Mouse (Mus musculus): ENCODE measurements around the gene Npcd. TPM values are rescaled to one million over a fixed set of nuclear protein-coding genes. Genes with fewer than 3 reads are reported as not detected.

Gene Npcd
- polyA plus RNA-seq, 1 experiment from 2014 or later, result 0.55 TPM

DNA sequence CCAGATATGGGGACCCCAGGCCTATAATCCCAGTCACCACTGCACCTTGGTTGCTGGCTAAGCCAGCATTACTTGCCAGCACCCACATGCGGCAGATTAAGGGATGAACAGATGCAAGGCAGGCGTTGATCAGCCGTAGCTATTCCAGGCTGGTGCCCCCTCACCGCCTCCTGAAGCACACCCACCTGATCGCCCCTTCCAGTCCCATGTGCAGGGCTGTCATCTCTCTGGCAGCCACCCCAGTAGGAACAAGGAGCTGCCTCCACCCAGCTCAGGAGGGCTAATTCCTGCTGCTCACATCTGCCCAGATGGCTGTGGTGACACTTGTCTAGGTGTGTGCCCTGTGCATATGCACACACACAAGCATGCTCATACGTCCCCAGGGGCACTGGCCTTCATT lies 73.1 kb downstream of the Npcd start:
- H3K4me1 ChIP-seq, result 0 out of 2 replicates have a peak, but pooled peaks cover 1% of the 10 kb centered on the region
- no peak overlapping the region for H3K9ac ChIP-seq
- 80% methylated on average over 6 of the region's 6 CpGs for WGBS

DNA sequence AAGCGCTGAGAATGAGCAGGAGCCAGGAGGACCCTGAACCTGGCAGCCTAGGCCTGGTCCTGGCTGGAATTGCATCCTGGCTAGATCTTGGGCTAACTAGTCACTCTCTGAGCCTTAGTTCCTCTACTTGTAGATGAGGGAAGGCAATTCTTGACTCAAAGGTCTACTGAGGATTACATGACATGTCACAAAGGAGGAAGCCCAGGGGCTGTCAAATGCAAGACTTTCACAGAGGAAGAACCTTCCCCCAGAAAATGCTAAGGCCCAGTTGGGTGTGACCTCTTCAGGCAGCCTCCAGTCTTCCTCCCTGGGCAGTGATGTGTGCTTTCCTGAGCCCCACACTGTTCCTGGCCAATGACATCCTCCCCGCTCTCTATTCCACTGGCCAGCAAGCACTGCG lies 76.9 kb downstream of the Npcd start:
- no peaks in the 10 kb centered on the region for H3K36me3 ChIP-seq
- no peak overlapping the region for H3K4me2 ChIP-seq
- no peaks in the 10 kb centered on the region for H3K27me3 ChIP-seq
- 80% methylated on average over 3 of the region's 3 CpGs for WGBS
- H3K4me1 ChIP-seq, result no peaks in the 10 kb centered on the region
- ATAC-seq (ENCODE audit: borderline replicate concordance, extremely low read depth, low FRiP score, low TSS enrichment), result no peak
- H3K27ac ChIP-seq, result no peak overlapping the region
- H3K9ac ChIP-seq, result no peak overlapping the region
- no peak overlapping the region for H3K4me3 ChIP-seq
- no peaks in the 10 kb centered on the region for H3K9me3 ChIP-seq

More for the DNA sequence above, 73.1 kb downstream of the Npcd start:
- no peak overlapping the region for H3K4me2 ChIP-seq
- peaks cover 9% of the 10 kb centered on the region; the same call in 1 of the 2 replicates for H3K36me3 ChIP-seq
- no peak overlapping the region for H3K27ac ChIP-seq
- no peak for ATAC-seq (ENCODE audit: borderline replicate concordance, extremely low read depth, low FRiP score, low TSS enrichment)
- H3K9me3 ChIP-seq, result no peaks in the 10 kb centered on the region
- no peaks in the 10 kb centered on the region for H3K27me3 ChIP-seq
- no peak overlapping the region for H3K4me3 ChIP-seq

DNA sequence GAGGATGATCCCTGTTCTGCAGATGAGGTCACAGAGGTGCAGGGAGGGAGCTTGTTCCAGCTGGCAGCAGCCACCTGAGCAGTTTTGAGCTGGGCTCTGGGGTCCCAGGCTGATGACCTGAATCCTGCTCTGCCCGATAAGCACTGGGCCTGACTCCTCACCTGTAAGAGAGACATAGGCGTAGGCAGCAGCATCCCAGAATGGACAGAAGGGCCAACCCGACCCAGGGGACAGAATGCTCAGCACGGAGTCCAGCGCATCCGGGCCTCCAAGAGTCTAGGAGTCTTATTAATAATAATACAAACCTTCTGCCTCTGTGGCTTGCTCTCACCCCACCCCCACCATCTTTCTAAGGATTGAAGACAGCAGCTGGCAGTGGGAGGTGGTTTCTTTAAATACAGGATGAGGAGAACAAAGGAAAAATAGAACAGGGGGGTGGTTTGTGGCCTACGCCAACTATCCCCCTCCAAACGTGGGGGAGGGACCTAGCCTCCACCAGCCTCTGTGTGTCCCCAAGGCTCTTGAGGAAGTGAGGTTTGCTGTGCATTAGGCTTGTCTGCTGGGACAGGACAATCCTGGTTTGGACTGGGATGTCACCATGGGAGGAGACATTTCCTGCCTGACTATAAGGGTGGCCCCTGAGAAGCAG lies 77.9 kb downstream of the Npcd start:
- WGBS, result 73% methylated on average over 8 of the region's 8 CpGs
- peak; percentile 32; the same call in 1 of the 2 replicates for ATAC-seq (ENCODE audit: borderline replicate concordance, extremely low read depth, low FRiP score, low TSS enrichment)

DNA sequence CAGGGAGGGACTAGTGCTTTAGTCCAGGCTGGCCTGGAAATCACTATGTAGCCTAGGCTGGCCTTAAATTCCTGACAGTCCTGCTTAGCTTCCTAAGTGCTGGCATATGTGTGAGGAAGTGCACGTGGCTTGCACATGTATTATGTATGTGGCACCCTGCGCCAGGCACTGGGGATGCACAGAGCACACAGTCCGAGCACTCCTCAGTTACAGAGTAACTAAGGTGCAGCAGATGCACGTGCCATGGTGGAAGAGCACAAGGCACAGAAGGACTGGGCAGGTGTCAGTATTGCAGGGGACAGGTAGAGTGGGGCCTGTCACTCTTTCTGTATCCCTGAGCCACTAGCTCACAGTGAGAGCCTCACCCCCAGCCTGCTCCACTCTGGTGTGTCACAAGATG lies 78.9 kb downstream of the Npcd start:
- Histone ChIP-seq H3K27me3 (no peaks in the 10 kb centered on the region), H3K9ac (no peak overlapping the region), H3K36me3 (no peaks in the 10 kb centered on the region), H3K4me3 (no peak overlapping the region), H3K9me3 (no peaks in the 10 kb centered on the region), H3K4me1 (no peaks in the 10 kb centered on the region), H3K4me2 (no peak overlapping the region), H3K27ac (no peak overlapping the region)
- ATAC-seq (ENCODE audit: borderline replicate concordance, extremely low read depth, low FRiP score, low TSS enrichment), result no peak
- WGBS, result 78% methylated on average over 4 of the region's 4 CpGs

More for the DNA sequence above, 77.9 kb downstream of the Npcd start:
- no peak overlapping the region for H3K4me3 ChIP-seq
- no peaks in the 10 kb centered on the region for H3K36me3 ChIP-seq
- H3K9ac ChIP-seq, result no peak overlapping the region
- no peak overlapping the region for H3K4me2 ChIP-seq
- no peaks in the 10 kb centered on the region for H3K4me1 ChIP-seq
- H3K27ac ChIP-seq, result peak overlapping the region; percentile 38; the same call in 1 of the 2 replicates
- no peaks in the 10 kb centered on the region for H3K9me3 ChIP-seq
- H3K27me3 ChIP-seq, result no peaks in the 10 kb centered on the region

DNA sequence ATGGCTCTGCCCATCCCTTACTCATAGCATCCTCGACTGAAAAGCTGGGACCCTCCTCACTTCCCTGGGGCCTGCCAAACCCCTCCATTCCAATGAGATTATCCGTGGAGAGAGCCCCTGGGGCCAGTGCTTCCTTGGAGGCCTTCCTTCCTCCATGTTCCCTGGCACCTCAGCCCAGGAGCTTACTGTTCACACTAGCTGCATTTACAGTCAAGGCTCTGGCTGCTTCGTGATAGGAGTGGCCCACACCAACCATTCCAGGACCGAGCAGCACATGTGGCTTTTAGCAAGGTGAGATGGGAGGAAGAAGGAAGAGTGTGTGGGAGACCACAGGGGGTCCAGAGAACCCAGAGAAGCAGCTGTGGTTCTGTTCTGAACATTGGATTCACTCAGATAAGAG lies 80.2 kb downstream of the Npcd start:
- no peak overlapping the region for H3K4me2 ChIP-seq
- H3K4me1 ChIP-seq, result no peaks in the 10 kb centered on the region
- no peaks in the 10 kb centered on the region for H3K27me3 ChIP-seq
- no peak for ATAC-seq (ENCODE audit: borderline replicate concordance, extremely low read depth, low FRiP score, low TSS enrichment)
- no peak overlapping the region for H3K27ac ChIP-seq
- H3K9ac ChIP-seq, result no peak overlapping the region
- no peak overlapping the region for H3K4me3 ChIP-seq
- 42% methylated on average over 4 of the region's 4 CpGs for WGBS
- no peaks in the 10 kb centered on the region for H3K36me3 ChIP-seq
- no peaks in the 10 kb centered on the region for H3K9me3 ChIP-seq

DNA sequence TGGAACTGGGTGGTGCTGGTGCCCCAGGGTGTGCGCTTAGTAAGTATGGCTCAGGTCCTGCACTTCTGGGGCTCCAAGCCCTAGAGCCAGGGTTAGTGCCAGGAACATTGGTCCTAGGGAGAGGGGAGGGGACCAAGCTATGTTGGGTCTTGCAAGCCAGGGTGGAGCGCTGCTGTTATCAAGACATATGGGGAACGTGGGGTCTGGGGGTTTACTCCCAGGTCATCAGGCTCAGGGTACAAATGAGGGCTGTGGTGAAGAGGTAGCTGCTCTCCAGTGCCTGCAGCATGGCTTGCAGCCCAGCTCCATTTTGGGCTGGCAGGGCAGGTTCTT lies 80.7 kb downstream of the Npcd start:
- H3K4me1 ChIP-seq, result no peaks in the 10 kb centered on the region
- ATAC-seq (ENCODE audit: borderline replicate concordance, extremely low read depth, low FRiP score, low TSS enrichment), result no peak
- H3K27ac ChIP-seq, result no peak overlapping the region
- H3K36me3 ChIP-seq, result no peaks in the 10 kb centered on the region
- no peaks in the 10 kb centered on the region for H3K27me3 ChIP-seq
- H3K4me3 ChIP-seq, result no peak overlapping the region
- no peaks in the 10 kb centered on the region for H3K9me3 ChIP-seq
- H3K9ac ChIP-seq, result no peak overlapping the region
- 84% methylated on average over 3 of the region's 3 CpGs for WGBS
- no peak overlapping the region for H3K4me2 ChIP-seq

DNA sequence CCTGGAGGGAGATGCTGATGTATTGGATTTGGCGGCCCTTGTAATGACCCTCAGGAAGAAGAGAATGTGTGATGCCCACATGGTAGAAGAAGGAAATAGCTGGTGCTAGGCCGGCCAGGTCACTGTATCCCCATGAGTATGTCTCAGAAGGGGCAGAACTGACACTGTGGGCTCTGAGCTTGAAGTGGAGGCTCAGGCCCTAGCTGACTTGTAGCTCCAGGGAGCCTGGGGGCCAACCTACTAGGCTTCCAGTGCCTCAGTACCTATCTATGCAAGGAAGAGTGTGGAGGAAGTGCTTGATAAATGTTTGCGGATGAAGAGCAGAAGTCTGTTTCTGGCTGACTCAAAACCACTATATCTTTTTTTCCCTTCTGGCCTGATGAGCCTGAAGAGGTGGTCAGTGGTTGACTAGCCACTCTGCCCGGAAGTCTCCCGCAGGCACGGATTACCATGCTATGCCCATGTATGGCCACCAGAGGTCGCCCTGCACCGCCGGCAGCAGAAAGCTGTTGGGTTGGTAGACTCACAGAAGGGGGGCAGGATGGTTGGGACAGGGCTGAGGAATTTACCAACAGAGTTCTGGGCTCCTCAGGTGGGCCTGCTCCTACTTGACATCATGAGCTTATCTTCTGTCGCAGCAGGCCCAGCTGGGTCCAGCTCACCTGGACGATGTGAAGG lies 81.2 kb downstream of the Npcd start:
- H3K36me3 ChIP-seq, result no peaks in the 10 kb centered on the region
- H3K4me3 ChIP-seq, result no peak overlapping the region
- no peak for ATAC-seq (ENCODE audit: borderline replicate concordance, extremely low read depth, low FRiP score, low TSS enrichment)
- H3K4me2 ChIP-seq, result no peak overlapping the region
- no peak overlapping the region for H3K9ac ChIP-seq
- H3K9me3 ChIP-seq, result no peaks in the 10 kb centered on the region
- no peaks in the 10 kb centered on the region for H3K27me3 ChIP-seq
- H3K27ac ChIP-seq, result no peak overlapping the region
- H3K4me1 ChIP-seq, result no peaks in the 10 kb centered on the region
- 24% methylated on average over 11 of the region's 11 CpGs for WGBS

DNA sequence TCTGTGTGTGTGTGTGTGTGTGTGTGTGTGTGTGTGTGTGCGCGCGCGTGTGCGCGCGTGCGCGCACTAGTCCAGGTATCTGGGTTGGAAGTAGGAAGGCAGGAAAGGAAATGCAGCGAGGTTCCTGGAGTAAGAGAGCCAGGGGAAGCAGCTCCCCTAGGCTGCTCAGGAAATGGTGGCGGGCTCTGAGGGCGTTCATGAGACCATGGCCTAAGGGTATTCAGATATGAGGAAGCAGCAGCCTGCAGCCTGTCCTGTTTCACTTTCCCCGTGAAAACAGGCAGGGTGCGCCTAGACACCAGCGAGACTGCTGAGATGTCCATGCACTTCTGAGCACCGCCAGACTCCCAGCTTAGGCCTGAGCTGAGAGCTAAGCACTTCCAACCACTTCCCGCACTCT lies 82.3 kb downstream of the Npcd start:
- H3K36me3 ChIP-seq, result no peaks in the 10 kb centered on the region
- no peak for ATAC-seq (ENCODE audit: borderline replicate concordance, extremely low read depth, low FRiP score, low TSS enrichment)
- no peak overlapping the region for H3K9ac ChIP-seq
- 78% methylated on average over 17 of the region's 17 CpGs for whole genome bisulfite sequencing
- H3K9me3 ChIP-seq, result no peaks in the 10 kb centered on the region
- no peak overlapping the region for H3K4me2 ChIP-seq
- no peak overlapping the region for H3K27ac ChIP-seq
- H3K4me1 ChIP-seq, result no peaks in the 10 kb centered on the region
- no peak overlapping the region for H3K4me3 ChIP-seq
- no peaks in the 10 kb centered on the region for H3K27me3 ChIP-seq

DNA sequence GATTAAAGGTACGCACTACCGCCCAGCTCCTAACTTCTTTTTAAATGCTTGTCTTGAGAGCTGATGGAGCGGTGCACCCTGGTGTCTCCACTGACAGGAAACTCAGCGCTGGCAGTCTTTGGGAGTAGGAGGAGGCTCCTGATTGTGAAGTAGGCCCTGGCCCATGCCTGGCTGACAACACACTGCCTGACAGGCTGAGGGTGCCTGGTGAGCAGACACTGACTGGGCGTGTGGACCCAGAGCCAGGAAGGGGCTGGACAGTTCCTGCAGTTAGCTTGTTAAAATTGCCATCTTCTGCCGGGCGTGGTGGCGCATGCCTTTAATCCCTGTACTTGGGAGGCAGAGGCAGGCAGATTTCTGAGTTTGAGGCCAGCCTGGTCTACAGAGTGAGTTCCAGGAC lies 83.8 kb downstream of the Npcd start:
- H3K9me3 ChIP-seq, result no peaks in the 10 kb centered on the region
- 84% methylated on average over 8 of the region's 8 CpGs for WGBS
- ATAC-seq (ENCODE audit: borderline replicate concordance, extremely low read depth, low FRiP score, low TSS enrichment), result no peak
- H3K9ac ChIP-seq, result no peak overlapping the region
- H3K4me2 ChIP-seq, result no peak overlapping the region
- H3K27me3 ChIP-seq, result no peaks in the 10 kb centered on the region
- H3K27ac ChIP-seq, result no peak overlapping the region
- H3K4me1 ChIP-seq, result no peaks in the 10 kb centered on the region
- no peaks in the 10 kb centered on the region for H3K36me3 ChIP-seq
- no peak overlapping the region for H3K4me3 ChIP-seq

DNA sequence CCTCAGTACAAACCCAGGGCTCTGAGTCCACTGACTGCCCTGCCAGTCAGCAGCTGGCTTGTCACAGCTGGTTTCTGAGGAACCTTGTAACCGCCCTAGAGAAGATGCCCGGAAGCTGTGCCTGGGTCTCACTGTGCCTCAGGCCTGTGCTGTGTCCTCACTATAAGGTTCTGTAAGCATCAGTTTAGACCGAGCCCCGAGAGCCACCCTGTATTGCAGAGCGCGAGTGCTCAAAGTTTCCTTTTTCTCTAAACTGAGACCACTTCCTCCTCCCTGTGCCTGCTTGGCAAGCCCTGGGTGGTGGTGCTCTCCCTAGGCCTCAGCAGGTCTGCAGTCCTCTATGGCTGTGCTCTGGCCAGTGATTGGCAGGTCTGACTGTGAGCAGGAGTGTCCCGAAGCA lies 84.9 kb downstream of the Npcd start:
- H3K36me3 ChIP-seq, result no peaks in the 10 kb centered on the region
- no peak overlapping the region for H3K27ac ChIP-seq
- H3K4me2 ChIP-seq, result no peak overlapping the region
- no peaks in the 10 kb centered on the region for H3K27me3 ChIP-seq
- H3K4me3 ChIP-seq, result no peak overlapping the region
- 93% methylated on average over 7 of the region's 7 CpGs for WGBS
- 0 out of 2 replicates have a peak, but pooled peaks cover 3% of the 10 kb centered on the region for H3K4me1 ChIP-seq
- no peaks in the 10 kb centered on the region for H3K9me3 ChIP-seq
- no peak for ATAC-seq (ENCODE audit: borderline replicate concordance, extremely low read depth, low FRiP score, low TSS enrichment)
- no peak overlapping the region for H3K9ac ChIP-seq

DNA sequence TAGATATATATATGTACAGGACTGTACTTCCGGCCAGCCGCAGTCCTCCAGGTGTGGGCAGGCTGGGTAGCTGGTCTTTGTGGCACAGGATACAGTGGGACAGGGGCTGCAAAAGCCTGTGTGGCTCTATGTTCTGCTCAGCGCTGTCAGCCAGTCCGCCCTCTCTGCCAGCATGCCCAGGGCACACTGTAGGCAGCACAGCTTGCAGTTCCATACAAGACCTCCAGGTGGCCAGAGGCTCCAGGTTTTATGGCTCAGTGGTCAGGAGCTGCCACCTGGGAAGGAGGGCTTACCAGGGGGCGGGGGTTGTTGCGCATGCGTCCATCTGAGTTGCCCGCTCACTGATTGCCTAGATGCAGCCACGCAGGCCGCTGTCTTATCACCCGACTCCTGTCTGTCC lies 86.0 kb downstream of the Npcd start:
- H3K4me1 ChIP-seq, result 0 out of 2 replicates have a peak, but pooled peaks cover 7% of the 10 kb centered on the region
- peak; percentile 21; the same call in 1 of the 2 replicates for ATAC-seq (ENCODE audit: borderline replicate concordance, extremely low read depth, low FRiP score, low TSS enrichment)
- 51% methylated on average over 11 of the region's 11 CpGs for WGBS

DNA sequence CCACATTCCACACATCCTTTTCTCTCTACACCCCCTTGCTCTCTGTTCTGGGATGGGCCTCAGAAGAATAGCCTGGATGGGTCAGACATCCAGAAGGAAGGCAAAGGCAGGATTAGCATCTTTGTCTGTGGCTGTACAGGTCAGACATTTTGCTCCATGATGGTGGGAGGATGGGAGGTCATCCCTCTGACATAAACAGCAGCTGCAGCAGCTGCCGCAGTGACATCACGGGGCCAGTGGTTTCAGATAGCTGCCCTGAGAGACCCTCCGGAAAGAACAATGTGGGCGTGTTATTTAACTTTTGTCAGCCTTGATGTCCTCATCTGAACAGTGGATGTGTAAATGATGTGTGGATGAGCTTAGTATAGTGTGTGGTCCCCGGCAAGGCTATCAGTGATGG lies 88.2 kb downstream of the Npcd start:
- Histone ChIP-seq H3K27me3 (no peaks in the 10 kb centered on the region), H3K4me3 (no peak overlapping the region), H3K9me3 (no peaks in the 10 kb centered on the region), H3K36me3 (no peaks in the 10 kb centered on the region), H3K4me2 (no peak overlapping the region), H3K4me1 (peaks cover 17% of the 10 kb centered on the region), H3K27ac (no peak overlapping the region), H3K9ac (no peak overlapping the region)
- ATAC-seq (ENCODE audit: borderline replicate concordance, extremely low read depth, low FRiP score, low TSS enrichment), result no peak
- WGBS, result 66% methylated on average over 5 of the region's 5 CpGs

More for the DNA sequence above, 86.0 kb downstream of the Npcd start:
- Histone ChIP-seq H3K9me3 (no peaks in the 10 kb centered on the region), H3K4me3 (no peak overlapping the region), H3K4me2 (no peak overlapping the region), H3K27me3 (no peaks in the 10 kb centered on the region), H3K36me3 (no peaks in the 10 kb centered on the region), H3K9ac (no peak overlapping the region), H3K27ac (no peak overlapping the region)

Measured in lung, embryonic 15.5 days (tissue).